Mouse (Mus musculus) myocyte (in vitro differentiated cells): ENCODE data around the gene Prelid1. TPM values are rescaled to one million over a fixed set of nuclear protein-coding genes. Genes with fewer than 3 reads are reported as not detected.
A peak's percentile ranks its signal among the peaks of the same experiment; 100 is the strongest.

ENCODE experiments used
- H3K27me3 ChIP-seq: one replicate; pipeline ENCODE4 v1.6.1; 2011; ENCODE audit not compliant: control insufficient read depth, insufficient read depth, insufficient read length
- H3K36me3 ChIP-seq: one replicate; pipeline ENCODE4 v1.6.1; 2011; ENCODE audit not compliant: control insufficient read depth, insufficient read depth
- H3K4me2 ChIP-seq: one replicate; pipeline ENCODE4 v1.6.1; 2011; ENCODE audit warnings: low read depth, control low read depth
- H3K4me3 ChIP-seq: one replicate; pipeline ENCODE4 v1.5.1; 2011; ENCODE audit warnings: mild to moderate bottlenecking, control low read depth, moderate library complexity
- H3K79me2 ChIP-seq: one replicate; pipeline ENCODE4 v1.6.1; 2011; ENCODE audit not compliant: control insufficient read depth, insufficient read depth
- H3ac ChIP-seq: one replicate; pipeline ENCODE4 v1.6.1; 2011; ENCODE audit not compliant: control insufficient read depth, insufficient read length
- CEBPB ChIP-seq: IDR thresholded peaks from 2 replicates; pipeline ENCODE4 v1.6.1; 2011; ENCODE audit warnings: mild to moderate bottlenecking, moderate library complexity; ENCODE audit not compliant: poor library complexity, insufficient read depth, severe bottlenecking
- E2F4 ChIP-seq: IDR thresholded peaks from one replicate; pipeline ENCODE4 v1.6.1; 2011; ENCODE audit warnings: mild to moderate bottlenecking, control low read depth, moderate library complexity; ENCODE audit not compliant: insufficient read depth
- MAX ChIP-seq: IDR thresholded peaks from one replicate; pipeline ENCODE4 v1.6.1; 2011; ENCODE audit warnings: low read depth, mild to moderate bottlenecking, control low read depth
- MYOD1 ChIP-seq, 3 experiments: IDR thresholded peaks; one replicate each; pipeline ENCODE4 v1.6.1; 2011; ENCODE audit warnings: control low read depth in 2 of 3, low read depth in 2 of 3, mild to moderate bottlenecking in 2 of 3, moderate library complexity in 1 of 3; ENCODE audit not compliant: insufficient read length in 2 of 3, control insufficient read depth in 1 of 3
- MYOG ChIP-seq, 3 experiments: IDR thresholded peaks; one replicate each; pipeline ENCODE4 v1.6.1; 2011; ENCODE audit warnings: control low read depth in 2 of 3, low read depth in 2 of 3, mild to moderate bottlenecking in 2 of 3; ENCODE audit not compliant: insufficient read length in 2 of 3, control insufficient read depth in 1 of 3, insufficient read depth in 1 of 3
- POLR2A ChIP-seq: IDR thresholded peaks from one replicate; pipeline ENCODE4 v1.6.1; 2011; ENCODE audit warnings: low read depth, mild to moderate bottlenecking, control low read depth, moderate library complexity; ENCODE audit not compliant: insufficient read length
- POLR2AphosphoS2 ChIP-seq: IDR thresholded peaks from one replicate; pipeline ENCODE4 v1.6.1; 2011; ENCODE audit warnings: low read depth, control low read depth; ENCODE audit not compliant: insufficient read length
- REST ChIP-seq: IDR thresholded peaks from one replicate; pipeline ENCODE4 v1.6.1; 2011; ENCODE audit warnings: mild to moderate bottlenecking, control low read depth, moderate library complexity; ENCODE audit not compliant: insufficient read depth, insufficient read length
- SRF ChIP-seq: IDR thresholded peaks from one replicate; pipeline ENCODE4 v1.6.1; 2011; ENCODE audit warnings: low read depth; ENCODE audit not compliant: control insufficient read depth, insufficient read length
- TCF12 ChIP-seq: IDR thresholded peaks from one replicate; pipeline ENCODE4 v1.6.1; 2011; ENCODE audit warnings: mild to moderate bottlenecking, control low read depth; ENCODE audit not compliant: poor library complexity, insufficient read depth, severe bottlenecking
- TCF3 ChIP-seq: IDR thresholded peaks from one replicate; pipeline ENCODE4 v1.6.1; 2011; ENCODE audit warnings: low read depth, control low read depth; ENCODE audit not compliant: insufficient read length
- USF1 ChIP-seq: IDR thresholded peaks from one replicate; pipeline ENCODE4 v1.6.1; 2011; ENCODE audit warnings: low read depth, mild to moderate bottlenecking, control low read depth, moderate library complexity
- polyA plus RNA-seq: library from polyadenylated mRNA; unstranded; fragments of >200 nt; fragmentation: generic; extraction: Trizol; gene quantifications from one replicate; pipeline ENCODE4 v1.2.1, GENCODE M21; 2012; ENCODE audit warnings: missing spikeins

The Prelid1 gene
- 365 TPM for polyA plus RNA-seq

GRCm38 (mm10) chr13:55319931-55320533 lies at the start of gene Prelid1:
Gene Prelid1, plus strand, starts transcription at chr13:55320500.
- Histone ChIP-seq H3K4me2 (peak within 1 kb of the TSS; percentile 91), H3K36me3 (peaks cover 21% of the 10 kb centered on the region), H3ac (peak within 1 kb of the TSS; percentile 86), H3K27me3 (no peaks in the 10 kb centered on the region), H3K4me3 (peak within 1 kb of the TSS; percentile 91), H3K79me2 (peaks cover 44% of the 10 kb centered on the region)
- TF ChIP-seq MAX = no peak
- no peak for TF ChIP-seq SRF
- no peak for TF ChIP-seq USF1
- TF ChIP-seq MYOG (IDR thresholded peaks at IDR 0.05; ENCODE audit: control insufficient read depth in 1 of 3, insufficient read depth in 1 of 3, insufficient read length in 2 of 3, low read depth in 2 of 3) = no peak
- TF ChIP-seq CEBPB = no peak
- peak in 1 of 3 experiments; percentile 15 for TF ChIP-seq MYOD1 (IDR thresholded peaks at IDR 0.05; ENCODE audit: control insufficient read depth in 1 of 3, insufficient read length in 2 of 3, low read depth in 2 of 3)
- no peak for TF ChIP-seq E2F4
- no peak for TF ChIP-seq TCF3
- TF ChIP-seq POLR2A = no peak
- TF ChIP-seq POLR2AphosphoS2 = peak; percentile 29
- no peak for TF ChIP-seq REST
- no peak for TF ChIP-seq TCF12

GRCm38 (mm10) chr13:55277203-55277602 lies 43.1 kb upstream of the Prelid1 start:
- TF ChIP-seq USF1 = no peak
- TF ChIP-seq MAX = no peak
- no peak for TF ChIP-seq POLR2AphosphoS2
- no peak for TF ChIP-seq E2F4
- no peak for TF ChIP-seq TCF12
- TF ChIP-seq POLR2A = no peak
- no peak for TF ChIP-seq REST
- TF ChIP-seq TCF3 = no peak
- no peak for TF ChIP-seq MYOG (IDR thresholded peaks at IDR 0.05; ENCODE audit: control insufficient read depth in 1 of 3, insufficient read depth in 1 of 3, insufficient read length in 2 of 3, low read depth in 2 of 3)
- no peak for TF ChIP-seq MYOD1 (IDR thresholded peaks at IDR 0.05; ENCODE audit: control insufficient read depth in 1 of 3, insufficient read length in 2 of 3, low read depth in 2 of 3)
- no peak for TF ChIP-seq CEBPB
- TF ChIP-seq SRF = no peak
- Histone ChIP-seq H3K4me2 (no peak overlapping the region), H3K36me3 (peaks cover 48% of the 10 kb centered on the region), H3K79me2 (no peaks in the 10 kb centered on the region), H3K4me3 (no peak overlapping the region), H3ac (no peak overlapping the region), H3K27me3 (no peaks in the 10 kb centered on the region)

GRCm38 (mm10) chr13:55277646-55278045 lies 42.7 kb upstream of the Prelid1 start:
- TF ChIP-seq POLR2A = no peak
- no peak for TF ChIP-seq CEBPB
- TF ChIP-seq E2F4 = no peak
- no peak for TF ChIP-seq MAX
- TF ChIP-seq REST = no peak
- no peak for TF ChIP-seq TCF3
- no peak for TF ChIP-seq TCF12
- TF ChIP-seq POLR2AphosphoS2 = no peak
- TF ChIP-seq USF1 = no peak
- TF ChIP-seq MYOG (IDR thresholded peaks at IDR 0.05; ENCODE audit: control insufficient read depth in 1 of 3, insufficient read depth in 1 of 3, insufficient read length in 2 of 3, low read depth in 2 of 3) = no peak
- no peak for TF ChIP-seq MYOD1 (IDR thresholded peaks at IDR 0.05; ENCODE audit: control insufficient read depth in 1 of 3, insufficient read length in 2 of 3, low read depth in 2 of 3)
- TF ChIP-seq SRF = no peak
- Histone ChIP-seq H3ac (no peak overlapping the region), H3K4me3 (no peak overlapping the region), H3K4me2 (no peak overlapping the region), H3K79me2 (no peaks in the 10 kb centered on the region), H3K27me3 (no peaks in the 10 kb centered on the region), H3K36me3 (peaks cover 46% of the 10 kb centered on the region)

DNA sequence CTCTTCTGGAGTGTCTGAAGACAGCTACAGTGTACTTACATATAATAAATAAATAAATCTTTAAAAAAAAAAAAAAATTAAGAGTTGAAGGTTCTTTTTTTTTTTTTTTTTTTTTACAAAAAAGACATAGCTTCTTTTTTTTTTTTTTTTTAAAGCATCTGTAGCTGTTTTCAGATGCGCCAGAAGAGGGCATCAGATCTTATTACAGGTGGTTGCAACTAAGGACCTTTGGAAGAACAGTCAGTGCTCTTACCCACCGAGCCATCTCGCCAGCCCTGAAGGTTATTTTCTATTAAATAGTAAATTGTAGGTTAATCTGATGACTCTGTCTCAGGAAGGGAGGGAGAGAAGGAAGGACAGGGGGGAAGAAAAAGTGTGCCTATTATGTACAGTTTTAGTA lies 31.4 kb upstream of the Prelid1 start:
- TF ChIP-seq SRF = no peak
- TF ChIP-seq TCF3 = no peak
- no peak for TF ChIP-seq POLR2A
- TF ChIP-seq MYOG (IDR thresholded peaks at IDR 0.05; ENCODE audit: control insufficient read depth in 1 of 3, insufficient read depth in 1 of 3, insufficient read length in 2 of 3, low read depth in 2 of 3) = no peak
- TF ChIP-seq MYOD1 (IDR thresholded peaks at IDR 0.05; ENCODE audit: control insufficient read depth in 1 of 3, insufficient read length in 2 of 3, low read depth in 2 of 3) = no peak
- no peak for TF ChIP-seq USF1
- no peak for TF ChIP-seq E2F4
- TF ChIP-seq TCF12 = no peak
- TF ChIP-seq CEBPB = no peak
- no peak for TF ChIP-seq MAX
- TF ChIP-seq REST = no peak
- no peak for TF ChIP-seq POLR2AphosphoS2

More for the DNA sequence above, 31.4 kb upstream of the Prelid1 start:
- H3K4me3 ChIP-seq = no peak overlapping the region
- no peak overlapping the region for H3K4me2 ChIP-seq
- peaks cover 42% of the 10 kb centered on the region for H3K36me3 ChIP-seq
- no peak overlapping the region for H3ac ChIP-seq
- no peaks in the 10 kb centered on the region for H3K79me2 ChIP-seq
- no peaks in the 10 kb centered on the region for H3K27me3 ChIP-seq
